Mouse (Mus musculus): ENCODE data around the gene Prdx2.

Gene Prdx2

GRCm38 (mm10) chr8:84969241-84970134 is at the start of gene Prdx2, which contains the start of the genes Gm49661 and Rnaseh2a:
Gene Prdx2 (plus strand): TSS chr8:84969587.
Gene Gm49661 (minus strand): TSS chr8:84969433.
Gene Rnaseh2a (minus strand): TSS chr8:84969767.
- peak; percentile 72 to 78 for DNase-seq

GRCm38 (mm10) chr8:84921596-84921995 is 47.8 kb upstream of the Prdx2 start:
- peak; percentile 86 to 89 for DNase-seq

GRCm38 (mm10) chr8:84925557-84925956 is 43.8 kb upstream of the Prdx2 start:
- no peak for DNase-seq

- no peak for DNase-seq
Measured at GRCm38 (mm10) chr8:84927513-84927912, 41.9 kb upstream of the Prdx2 start.

- DNase-seq: peak; percentile 57 to 63
Measured at GRCm38 (mm10) chr8:84928456-84929306, 40.7 kb upstream of the Prdx2 start.

- no peak for DNase-seq
Measured at GRCm38 (mm10) chr8:84930582-84930981, 38.8 kb upstream of the Prdx2 start.

GRCm38 (mm10) chr8:84933767-84934559 is 35.4 kb upstream of the Prdx2 start:
- DNase-seq: no peak

GRCm38 (mm10) chr8:84934860-84935259 is 34.5 kb upstream of the Prdx2 start:
- DNase-seq: no peak

- no peak for DNase-seq
Measured at GRCm38 (mm10) chr8:84935489-84935888, 33.9 kb upstream of the Prdx2 start.

- DNase-seq: no peak
Measured at GRCm38 (mm10) chr8:84936041-84936961, 33.1 kb upstream of the Prdx2 start.

- peak; percentile 34 to 43 for DNase-seq
Measured at GRCm38 (mm10) chr8:84936962-84937546, 32.3 kb upstream of the Prdx2 start, which contains the start of gene Mast1. Gene Mast1 (minus strand): TSS chr8:84937359.

- no peak for DNase-seq
Measured at GRCm38 (mm10) chr8:84937620-84938485, 31.5 kb upstream of the Prdx2 start.

- no peak for DNase-seq
Measured at GRCm38 (mm10) chr8:84943699-84944098, 25.7 kb upstream of the Prdx2 start.

GRCm38 (mm10) chr8:84944478-84945160 is 24.8 kb upstream of the Prdx2 start:
- peak in 1 of 2 experiments; percentile 33 for DNase-seq

- no peak for DNase-seq
Measured at GRCm38 (mm10) chr8:84945235-84945632, 24.2 kb upstream of the Prdx2 start.

GRCm38 (mm10) chr8:84945633-84946527 is 23.5 kb upstream of the Prdx2 start:
- DNase-seq: no peak

GRCm38 (mm10) chr8:84946528-84947240 is 22.7 kb upstream of the Prdx2 start, which contains the start of gene Rtbdn:
Gene Rtbdn (plus strand): TSS chr8:84946991.
- DNase-seq: no peak

- DNase-seq: no peak
Measured at GRCm38 (mm10) chr8:84947241-84947545, 22.2 kb upstream of the Prdx2 start.

Measured in lung, adult 18-20 months (tissue).